Mouse (Mus musculus): ENCODE results near the gene Oprd1.

GRCm38 (mm10) chr4:132066101-132066773 lies 78.0 kb downstream of the Oprd1 start:
- TF ChIP-seq CTCF (IDR thresholded peaks at IDR 0.05 in 2 of 3, conservative IDR thresholded peaks at IDR 0.05 in 1 of 3; ENCODE audit: control insufficient read depth in 1 of 3, insufficient read depth in 1 of 3, low read depth in 2 of 3, low read length in 3 of 3, poor library complexity in 1 of 3, severe bottlenecking in 1 of 3) (no peak), POLR2A (IDR thresholded peaks at IDR 0.05; ENCODE audit: control insufficient read depth in 1 of 2, insufficient read depth in 1 of 2, low read depth in 1 of 2, low read length in 2 of 2, poor library complexity in 1 of 2) (no peak), ZNF384 (IDR thresholded peaks at IDR 0.05; ENCODE audit: low read depth, low read length) (no peak), TAL1 (IDR thresholded peaks at IDR 0.05; ENCODE audit: low read length) (no peak), EP300 (IDR thresholded peaks at IDR 0.05; ENCODE audit: low read depth in 1 of 2, low read length in 2 of 2) (no peak), MYB (IDR thresholded peaks at IDR 0.05; ENCODE audit: low read depth, low read length) (no peak), MEF2A (IDR thresholded peaks at IDR 0.05; ENCODE audit: extremely low read depth, insufficient replicate concordance, low read depth, low read length, poor library complexity, severe bottlenecking) (no peak), SIN3A (IDR thresholded peaks at IDR 0.05; ENCODE audit: low read length) (peak; percentile 26; the same call in 1 of the 2 replicates), MYC (IDR thresholded peaks at IDR 0.05; ENCODE audit: low read depth, low read length) (no peak), TBP (IDR thresholded peaks at IDR 0.05; ENCODE audit: low read depth, low read length) (no peak), GABPA (IDR thresholded peaks at IDR 0.05; ENCODE audit: low read depth, low read length) (no peak), NELFE (IDR thresholded peaks at IDR 0.05; ENCODE audit: low read depth, low read length) (no peak)
